Mouse (Mus musculus): ENCODE measurements around the gene Heatr9.
"Not testable (repeated sequence)": the region's sequence is repeated elsewhere in the genome, so short reads cannot be mapped to it uniquely, and the experiment has no call there.

Heatr9 gene

GRCm38 (mm10) chr11:83522075-83522474 lies at the start of gene Heatr9:
Gene Heatr9 (minus strand): TSS chr11:83522175.
- no peak for DNase-seq (ENCODE audit: low read depth)

- DNase-seq (ENCODE audit: low read depth), result peak; percentile 36
These were observed 48.2 kb upstream of the Heatr9 start for GRCm38 (mm10) chr11:83570189-83570588.

- DNase-seq (ENCODE audit: low read depth), result peak; percentile 85
These were observed 47.3 kb upstream of the Heatr9 start for GRCm38 (mm10) chr11:83569249-83569648.

GRCm38 (mm10) chr11:83568786-83569185 lies 46.8 kb upstream of the Heatr9 start:
- DNase-seq (ENCODE audit: low read depth), result peak; percentile 62

- DNase-seq (ENCODE audit: low read depth), result no peak
These were observed 46.1 kb upstream of the Heatr9 start for GRCm38 (mm10) chr11:83568061-83568460.

GRCm38 (mm10) chr11:83567311-83567710 lies 45.3 kb upstream of the Heatr9 start:
- DNase-seq (ENCODE audit: low read depth), result no peak

- no peak for DNase-seq (ENCODE audit: low read depth)
These were observed 44.6 kb upstream of the Heatr9 start for GRCm38 (mm10) chr11:83566617-83567016.

- DNase-seq (ENCODE audit: low read depth), result no peak
These were observed 41.8 kb upstream of the Heatr9 start for GRCm38 (mm10) chr11:83563754-83564153.

- no peak for DNase-seq (ENCODE audit: low read depth)
These were observed 40.4 kb upstream of the Heatr9 start for GRCm38 (mm10) chr11:83562311-83562887.

GRCm38 (mm10) chr11:83560405-83560804 lies 38.4 kb upstream of the Heatr9 start:
- DNase-seq (ENCODE audit: low read depth), result peak; percentile 66

GRCm38 (mm10) chr11:83557074-83557473 lies 35.1 kb upstream of the Heatr9 start:
- no peak for DNase-seq (ENCODE audit: low read depth)

- DNase-seq (ENCODE audit: low read depth), result peak; percentile 88
These were observed 34.3 kb upstream of the Heatr9 start for GRCm38 (mm10) chr11:83556085-83556781.

- DNase-seq (ENCODE audit: low read depth), result no peak
These were observed 29.7 kb upstream of the Heatr9 start for GRCm38 (mm10) chr11:83551668-83552067.

- not testable (repeated sequence) for DNase-seq (ENCODE audit: low read depth)
These were observed 29.1 kb upstream of the Heatr9 start for GRCm38 (mm10) chr11:83551037-83551436.

GRCm38 (mm10) chr11:83550186-83550632 lies 28.2 kb upstream of the Heatr9 start:
- peak; percentile 95 for DNase-seq (ENCODE audit: low read depth)

- DNase-seq (ENCODE audit: low read depth), result peak; percentile 97
These were observed 22.2 kb upstream of the Heatr9 start for GRCm38 (mm10) chr11:83544214-83544613.

- DNase-seq (ENCODE audit: low read depth), result no peak
These were observed 19.4 kb upstream of the Heatr9 start for GRCm38 (mm10) chr11:83541415-83541814.

GRCm38 (mm10) chr11:83540931-83541330 lies 19.0 kb upstream of the Heatr9 start:
- DNase-seq (ENCODE audit: low read depth), result no peak

- DNase-seq (ENCODE audit: low read depth), result no peak
These were observed 16.8 kb upstream of the Heatr9 start for GRCm38 (mm10) chr11:83538705-83539314.

GRCm38 (mm10) chr11:83536831-83537230 lies 14.9 kb upstream of the Heatr9 start:
- DNase-seq (ENCODE audit: low read depth), result no peak

GRCm38 (mm10) chr11:83534609-83535423 lies 12.8 kb upstream of the Heatr9 start:
- DNase-seq (ENCODE audit: low read depth), result peak; percentile 51

GRCm38 (mm10) chr11:83534143-83534542 lies 12.2 kb upstream of the Heatr9 start:
- no peak for DNase-seq (ENCODE audit: low read depth)
